Mouse (Mus musculus): Measurements from ENCODE around the gene Hsd17b2.

DNA sequence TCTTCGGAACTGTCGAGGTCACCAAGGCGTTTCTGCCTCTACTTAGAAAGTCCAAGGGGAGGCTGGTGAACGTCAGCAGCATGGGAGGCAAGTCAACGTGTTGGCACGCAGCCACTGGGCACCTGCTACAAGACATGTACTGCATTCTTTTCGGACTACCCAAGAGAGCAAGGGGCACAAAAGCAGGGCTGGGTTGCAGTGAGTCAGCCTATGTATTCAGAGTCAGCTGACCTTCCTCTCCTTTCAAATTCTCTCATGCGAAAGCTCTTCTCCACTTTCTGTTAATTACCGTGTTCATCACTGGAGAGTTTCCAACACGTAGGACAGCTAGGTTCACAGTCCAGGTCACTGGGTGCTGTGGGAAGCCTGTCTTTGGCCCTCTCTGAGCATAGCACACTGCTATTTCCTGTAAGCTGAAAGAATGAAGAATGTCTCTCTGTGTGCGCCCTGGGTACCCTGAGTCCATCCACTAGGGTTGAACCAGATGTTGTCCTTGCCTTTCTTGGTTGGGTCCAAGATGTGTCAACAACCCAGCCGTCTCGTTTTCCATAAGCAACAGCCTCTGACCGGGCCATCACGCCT, 40.8 kb downstream of the Hsd17b2 start:
- TF ChIP-seq POLR2A (IDR thresholded peaks at IDR 0.05; ENCODE audit: extremely low read depth, insufficient read depth, low read length): no peak
- no peak for TF ChIP-seq CTCF (IDR thresholded peaks at IDR 0.05; ENCODE audit: low read depth, low read length)

All from liver, adult 2 months (tissue).